Mouse (Mus musculus) heart, embryonic 16.5 days (tissue): ENCODE measurements around the gene Wfdc3. TPM values are rescaled to one million over a fixed set of nuclear protein-coding genes. Genes with fewer than 3 reads are reported as not detected.

ENCODE experiments used
- ATAC-seq: fragments of 200-750 bp; cut with Nextera tagmentation; replicated peaks from 2 replicates; pipeline ENCODE4 v1.8.0; 2017; ENCODE audit warnings: moderate number of reproducible peaks; ENCODE audit not compliant: insufficient read depth, low FRiP score; ENCODE audit errors: extremely low read depth
- H3K27ac ChIP-seq: fragments of 300-500 bp; sonication (generic); 2 replicates; pipeline ENCODE4 v1.5.1; 2014; ENCODE audit warnings: mild to moderate bottlenecking, low read length, control low read depth, moderate library complexity
- H3K27me3 ChIP-seq: fragments of 300-500 bp; sonication (generic); 2 replicates; pipeline ENCODE4 v1.6.1; 2014; ENCODE audit warnings: low read length, mixed read lengths; ENCODE audit not compliant: control insufficient read depth, insufficient read depth
- H3K36me3 ChIP-seq: fragments of 300-500 bp; sonication (generic); 2 replicates; pipeline ENCODE4 v1.6.1; 2014; ENCODE audit not compliant: control insufficient read depth, insufficient read depth
- H3K4me1 ChIP-seq: fragments of 300-500 bp; sonication (generic); 2 replicates; pipeline ENCODE4 v1.6.1; 2014; ENCODE audit warnings: low read length, mixed read lengths; ENCODE audit not compliant: control insufficient read depth, insufficient read depth
- H3K4me2 ChIP-seq: fragments of 300-500 bp; sonication (generic); 2 replicates; pipeline ENCODE4 v1.6.1; 2014; ENCODE audit warnings: low read depth, mild to moderate bottlenecking, control low read depth, low read length
- H3K4me3 ChIP-seq: fragments of 300-500 bp; sonication (generic); 2 replicates; pipeline ENCODE4 v1.5.1; 2014; ENCODE audit warnings: mild to moderate bottlenecking, control low read depth, low read length
- H3K9ac ChIP-seq: fragments of 300-500 bp; sonication (generic); 2 replicates; pipeline ENCODE4 v1.6.1; 2014; ENCODE audit warnings: low read length, control low read depth
- H3K9me3 ChIP-seq: fragments of 300-500 bp; sonication (generic); replicated peaks from 2 replicates; pipeline ENCODE4 v1.6.1; 2016; ENCODE audit warnings: low read length; ENCODE audit not compliant: control insufficient read depth
- WGBS: fragments of 180-500 bp; shearing (Covaris S2); extraction: QIAGEN DNeasy Blood & Tissue Kit; methylation state at CpG from one replicate; pipeline ENCODE4 v1.1.7; 2014; 5-methylcytosine and 5-hydroxymethylcytosine counted together
- polyA plus RNA-seq: library from polyadenylated mRNA; unstranded; fragments of >200 nt; fragmentation: Nextera tagmentation; extraction: Ambion mirVana; gene quantifications from 2 replicates; pipeline ENCODE4 v1.2.1, GENCODE M21; 2015

Gene Wfdc3
- polyA plus RNA-seq, 1 experiment from 2014 or later, result 0.51 TPM

GRCm38 (mm10) chr2:164787032-164787431 is 41.3 kb upstream of the Wfdc3 start:
- Histone ChIP-seq H3K9me3 (no peaks in the 10 kb centered on the region), H3K4me3 (peak overlapping the region; percentile 73), H3K4me1 (peaks cover 26% of the 10 kb centered on the region), H3K27ac (peak overlapping the region; percentile 96), H3K9ac (peak overlapping the region; percentile 90), H3K4me2 (peak overlapping the region; percentile 73), H3K27me3 (no peaks in the 10 kb centered on the region), H3K36me3 (peaks cover 3% of the 10 kb centered on the region; the same call in 1 of the 2 replicates)
- no peak for ATAC-seq
- WGBS, result 65% methylated on average over 3 of the region's 3 CpGs

- WGBS, result 5% methylated on average over 15 of the region's 15 CpGs
- peak overlapping the region; percentile 73 for H3K4me2 ChIP-seq
- peak overlapping the region; percentile 96 for H3K27ac ChIP-seq
- H3K9me3 ChIP-seq, result no peaks in the 10 kb centered on the region
- peaks cover 2% of the 10 kb centered on the region; the same call in 1 of the 2 replicates for H3K36me3 ChIP-seq
- H3K4me1 ChIP-seq, result peaks cover 26% of the 10 kb centered on the region
- peak overlapping the region; percentile 73 for H3K4me3 ChIP-seq
- H3K27me3 ChIP-seq, result no peaks in the 10 kb centered on the region
- no peak for ATAC-seq
- peak overlapping the region; percentile 90 for H3K9ac ChIP-seq
Observed at GRCm38 (mm10) chr2:164786388-164786885, 40.7 kb upstream of the Wfdc3 start.

GRCm38 (mm10) chr2:164785481-164786387 is 40.0 kb upstream of the Wfdc3 start, which contains the start of gene Snx21:
Gene Snx21 (plus strand): TSS chr2:164785823.
- peak within 1 kb of the TSS; percentile 73 for H3K4me3 ChIP-seq
- H3K9ac ChIP-seq, result peak within 1 kb of the TSS; percentile 90
- H3K4me2 ChIP-seq, result peak within 1 kb of the TSS; percentile 73
- peaks cover 26% of the 10 kb centered on the region for H3K4me1 ChIP-seq
- under 1% methylated on average over 84 of the region's 89 CpGs for WGBS
- peaks cover 2% of the 10 kb centered on the region; the same call in 1 of the 2 replicates for H3K36me3 ChIP-seq
- ATAC-seq, result peak; percentile 96
- peak within 1 kb of the TSS; percentile 96 for H3K27ac ChIP-seq
- H3K27me3 ChIP-seq, result no peaks in the 10 kb centered on the region
- H3K9me3 ChIP-seq, result no peaks in the 10 kb centered on the region

GRCm38 (mm10) chr2:164784869-164785420 is 39.2 kb upstream of the Wfdc3 start:
- Histone ChIP-seq H3K4me3 (peak overlapping the region; percentile 73), H3K4me1 (peaks cover 26% of the 10 kb centered on the region), H3K4me2 (peak overlapping the region; percentile 73), H3K27ac (peak overlapping the region; percentile 96), H3K9ac (peak overlapping the region; percentile 90), H3K9me3 (no peaks in the 10 kb centered on the region), H3K36me3 (peaks cover 2% of the 10 kb centered on the region; the same call in 1 of the 2 replicates), H3K27me3 (no peaks in the 10 kb centered on the region)
- ATAC-seq, result no peak
- 5% methylated on average over 7 of the region's 7 CpGs for WGBS

GRCm38 (mm10) chr2:164783926-164784581 is 38.3 kb upstream of the Wfdc3 start:
- Histone ChIP-seq H3K4me2 (no peak overlapping the region), H3K4me3 (no peak overlapping the region), H3K27me3 (no peaks in the 10 kb centered on the region), H3K27ac (no peak overlapping the region), H3K4me1 (peaks cover 26% of the 10 kb centered on the region), H3K9me3 (no peaks in the 10 kb centered on the region), H3K36me3 (peaks cover 2% of the 10 kb centered on the region; the same call in 1 of the 2 replicates), H3K9ac (no peak overlapping the region)
- 73% methylated on average over 7 of the region's 7 CpGs for WGBS
- no peak for ATAC-seq

- H3K36me3 ChIP-seq, result no peaks in the 10 kb centered on the region
- H3K27me3 ChIP-seq, result no peaks in the 10 kb centered on the region
- no peak overlapping the region for H3K9ac ChIP-seq
- no peak for ATAC-seq
- H3K27ac ChIP-seq, result no peak overlapping the region
- H3K4me2 ChIP-seq, result no peak overlapping the region
- H3K4me1 ChIP-seq, result peaks cover 9% of the 10 kb centered on the region
- H3K9me3 ChIP-seq, result no peaks in the 10 kb centered on the region
- H3K4me3 ChIP-seq, result no peak overlapping the region
- WGBS, result 62% methylated on average over 4 of the region's 4 CpGs
Observed at GRCm38 (mm10) chr2:164781876-164782275, 36.1 kb upstream of the Wfdc3 start.

- Histone ChIP-seq H3K36me3 (no peaks in the 10 kb centered on the region), H3K4me1 (peaks cover 1% of the 10 kb centered on the region), H3K4me3 (no peak within 1 kb of the TSS), H3K27me3 (no peaks in the 10 kb centered on the region), H3K4me2 (no peak within 1 kb of the TSS), H3K9me3 (no peaks in the 10 kb centered on the region), H3K9ac (no peak within 1 kb of the TSS), H3K27ac (no peak within 1 kb of the TSS)
- no peak for ATAC-seq
- 68% methylated on average over 8 of the region's 8 CpGs for WGBS
Observed at GRCm38 (mm10) chr2:164779481-164780086, 33.9 kb upstream of the Wfdc3 start, which contains the start of gene Tnnc2. Gene Tnnc2 (minus strand): TSS chr2:164779967.

- ATAC-seq, result no peak
- Histone ChIP-seq H3K9me3 (no peaks in the 10 kb centered on the region), H3K9ac (no peak overlapping the region), H3K4me2 (no peak overlapping the region), H3K4me1 (no peaks in the 10 kb centered on the region), H3K36me3 (no peaks in the 10 kb centered on the region), H3K4me3 (no peak overlapping the region), H3K27ac (no peak overlapping the region), H3K27me3 (no peaks in the 10 kb centered on the region)
- 59% methylated on average over 7 of the region's 7 CpGs for WGBS
Observed at GRCm38 (mm10) chr2:164778809-164779208, 33.1 kb upstream of the Wfdc3 start.
